Mouse (Mus musculus) forebrain, postnatal 0 days (tissue): ENCODE data around the gene Rhod. TPM values are rescaled to one million over a fixed set of nuclear protein-coding genes. Genes with fewer than 3 reads are reported as not detected.
"Not testable (repeated sequence)": the region's sequence is repeated elsewhere in the genome, so short reads cannot be mapped to it uniquely, and the experiment has no call there.

Experiments
- ATAC-seq: fragments of 200-750 bp; cut with Nextera tagmentation; 2 replicates; pipeline ENCODE4 v1.8.0; 2017; ENCODE audit warnings: mild to moderate bottlenecking, moderate library complexity
- DNase-seq: peaks from one replicate; pipeline ENCODE4 v3.0.0-alpha.2; 2015
- H3K27ac ChIP-seq: fragments of 300-500 bp; sonication (generic); 2 replicates; pipeline ENCODE4 v1.5.1; 2014; ENCODE audit warnings: low read depth, mild to moderate bottlenecking, antibody characterized with exemption, low read length, moderate library complexity, mixed read lengths
- H3K27me3 ChIP-seq: fragments of 300-500 bp; sonication (generic); 2 replicates; pipeline ENCODE4 v1.6.1; 2014; ENCODE audit warnings: mild to moderate bottlenecking, low read length, mixed read lengths; ENCODE audit not compliant: insufficient read depth
- H3K36me3 ChIP-seq: fragments of 300-500 bp; sonication (generic); 2 replicates; pipeline ENCODE4 v1.6.1; 2014; ENCODE audit warnings: mild to moderate bottlenecking, moderate library complexity; ENCODE audit not compliant: insufficient read depth
- H3K4me1 ChIP-seq: fragments of 300-500 bp; sonication (generic); 2 replicates; pipeline ENCODE4 v1.6.1; 2014; ENCODE audit warnings: antibody characterized with exemption; ENCODE audit not compliant: insufficient read depth
- H3K4me2 ChIP-seq: fragments of 300-500 bp; sonication (generic); 2 replicates; pipeline ENCODE4 v1.6.1; 2014; ENCODE audit warnings: low read depth, mild to moderate bottlenecking, moderate library complexity
- H3K4me3 ChIP-seq: fragments of 300-500 bp; sonication (generic); 2 replicates; pipeline ENCODE4 v1.5.1; 2014; ENCODE audit warnings: low read depth, low read length, mixed read lengths
- H3K9ac ChIP-seq: fragments of 300-500 bp; sonication (generic); 2 replicates; pipeline ENCODE4 v1.6.1; 2014; ENCODE audit warnings: mild to moderate bottlenecking
- H3K9me3 ChIP-seq: fragments of 300-500 bp; sonication (generic); 2 replicates; pipeline ENCODE4 v1.6.1; 2016; ENCODE audit warnings: low read length
- CTCF ChIP-seq: sonication (generic); IDR thresholded peaks from 2 replicates; pipeline ENCODE4 v1.5.1; 2016; ENCODE audit warnings: antibody characterized with exemption, control low read depth, low read depth
- WGBS: fragments of 180-500 bp; shearing (Covaris S2); extraction: QIAGEN DNeasy Blood & Tissue Kit; methylation state at CpG from one replicate; pipeline ENCODE4 v1.1.7; 2014; 5-methylcytosine and 5-hydroxymethylcytosine counted together
- polyA plus RNA-seq: library from polyadenylated mRNA; unstranded; fragments of >200 nt; fragmentation: Nextera tagmentation; extraction: Ambion mirVana; gene quantifications from 2 replicates; pipeline ENCODE4 v1.2.1, GENCODE M21; 2015
- total RNA-seq: library from RNA; depleted of rRNA; stranded (reverse); fragments of >200 nt; gene quantifications from 2 replicates; pipeline ENCODE4 v1.2.3, GENCODE M21; 2014

Rhod gene
- total and polyA plus RNA-seq, 2 experiments from 2014 or later = 3.6 to 4.3 TPM

GRCm38 (mm10) chr19:4464666-4465065, 25.4 kb upstream of the Rhod start:
- Histone ChIP-seq H3K4me2 (no peak overlapping the region), H3K27ac (no peak overlapping the region), H3K9me3 (no peaks in the 10 kb centered on the region), H3K4me1 (no peaks in the 10 kb centered on the region), H3K27me3 (no peaks in the 10 kb centered on the region), H3K36me3 (no peaks in the 10 kb centered on the region), H3K9ac (no peak overlapping the region), H3K4me3 (no peak overlapping the region)
- ATAC-seq (no peak), DNase-seq (no peak)
- no peak for TF ChIP-seq CTCF
- WGBS = 83% methylated on average over 4 of the region's 4 CpGs

- no peak for TF ChIP-seq CTCF
- no peaks in the 10 kb centered on the region for H3K27me3 ChIP-seq
- no peak overlapping the region for H3K4me2 ChIP-seq
- H3K9me3 ChIP-seq = no peaks in the 10 kb centered on the region
- H3K9ac ChIP-seq = no peak overlapping the region
- H3K27ac ChIP-seq = no peak overlapping the region
- ATAC-seq (no peak), DNase-seq (no peak)
- no peaks in the 10 kb centered on the region for H3K36me3 ChIP-seq
- no peak overlapping the region for H3K4me3 ChIP-seq
- 88% methylated on average over 8 of the region's 8 CpGs for WGBS
- H3K4me1 ChIP-seq = no peaks in the 10 kb centered on the region
Measured at GRCm38 (mm10) chr19:4461981-4462380, 22.7 kb upstream of the Rhod start.

GRCm38 (mm10) chr19:4456227-4456626, 17.0 kb upstream of the Rhod start:
- Histone ChIP-seq H3K27me3 (no peaks in the 10 kb centered on the region), H3K27ac (no peak overlapping the region), H3K36me3 (no peaks in the 10 kb centered on the region), H3K4me3 (no peak overlapping the region), H3K4me2 (no peak overlapping the region), H3K4me1 (no peaks in the 10 kb centered on the region), H3K9ac (no peak overlapping the region), H3K9me3 (no peaks in the 10 kb centered on the region)
- peak; percentile 61 for TF ChIP-seq CTCF
- ATAC-seq = no peak
- DNase-seq = peak; percentile 24
- 9% methylated on average over 11 of the region's 11 CpGs for WGBS

GRCm38 (mm10) chr19:4455071-4455800, 16.0 kb upstream of the Rhod start:
- H3K36me3 ChIP-seq = no peaks in the 10 kb centered on the region
- H3K27ac ChIP-seq = no peak overlapping the region
- no peaks in the 10 kb centered on the region for H3K27me3 ChIP-seq
- H3K4me2 ChIP-seq = no peak overlapping the region
- no peak overlapping the region for H3K4me3 ChIP-seq
- no peaks in the 10 kb centered on the region for H3K4me1 ChIP-seq
- ATAC-seq (no peak), DNase-seq (no peak)
- 79% methylated on average over 15 of the region's 15 CpGs for WGBS
- no peak for TF ChIP-seq CTCF
- H3K9ac ChIP-seq = no peak overlapping the region
- H3K9me3 ChIP-seq = no peaks in the 10 kb centered on the region

DNA sequence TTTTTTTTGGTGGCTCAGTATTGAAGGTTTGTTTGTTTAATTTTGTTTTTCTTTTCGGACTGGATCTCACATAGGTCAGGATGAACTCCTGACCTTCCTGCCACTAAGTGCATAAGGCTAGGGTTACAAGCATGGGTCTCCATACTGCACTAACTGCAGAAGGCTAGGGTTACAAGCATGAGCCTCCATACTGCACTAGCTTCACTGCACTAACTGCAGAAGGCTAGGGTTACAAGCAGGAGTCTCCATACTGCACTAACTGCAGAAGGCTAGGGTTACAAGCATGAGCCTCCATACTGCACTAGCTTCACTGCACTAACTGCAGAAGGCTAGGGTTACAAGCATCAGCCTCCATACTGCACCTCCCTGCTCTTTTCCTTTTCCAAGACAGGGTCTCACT, 14.8 kb upstream of the Rhod start:
- WGBS = 88% methylated on average over 1 of the region's 1 CpGs
- H3K36me3 ChIP-seq = not testable (repeated sequence)

GRCm38 (mm10) chr19:4452525-4452924, 13.3 kb upstream of the Rhod start:
- ATAC-seq (no peak), DNase-seq (peak; percentile 36)
- 31% methylated on average over 4 of the region's 4 CpGs for WGBS
- H3K27ac ChIP-seq = no peak overlapping the region
- no peaks in the 10 kb centered on the region for H3K36me3 ChIP-seq
- H3K4me1 ChIP-seq = no peaks in the 10 kb centered on the region
- H3K4me3 ChIP-seq = no peak overlapping the region
- H3K9me3 ChIP-seq = no peaks in the 10 kb centered on the region
- TF ChIP-seq CTCF = no peak
- H3K4me2 ChIP-seq = no peak overlapping the region
- H3K27me3 ChIP-seq = no peaks in the 10 kb centered on the region
- no peak overlapping the region for H3K9ac ChIP-seq

More for the DNA sequence above, 14.8 kb upstream of the Rhod start:
- not testable (repeated sequence) for DNase-seq, H3K4me1 ChIP-seq, H3K9me3 ChIP-seq, ATAC-seq, H3K4me3 ChIP-seq, H3K27ac ChIP-seq, H3K9ac ChIP-seq, H3K4me2 ChIP-seq, H3K27me3 ChIP-seq

DNA sequence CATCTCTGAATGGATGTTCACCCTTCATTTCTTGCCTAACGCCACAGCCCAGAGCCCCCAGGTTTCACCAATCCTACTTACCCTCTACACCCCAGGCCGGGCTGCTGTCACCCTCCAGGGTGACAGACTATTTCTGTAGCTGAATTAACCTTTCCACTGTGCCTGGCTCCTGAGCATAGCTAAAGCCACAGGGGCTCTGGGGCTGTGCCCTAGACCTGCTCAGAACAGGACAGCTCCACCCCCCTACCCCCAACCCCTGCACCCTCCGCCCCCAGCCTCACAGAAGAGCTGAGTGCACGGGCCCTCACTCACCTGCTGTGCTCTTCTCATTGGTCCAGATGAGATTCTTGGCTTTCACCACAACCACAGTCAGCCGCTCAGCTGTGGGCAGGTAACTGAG, 12.7 kb upstream of the Rhod start:
- DNase-seq = no peak
- H3K4me1 ChIP-seq = no peaks in the 10 kb centered on the region
- H3K4me2 ChIP-seq = no peak overlapping the region
- H3K27me3 ChIP-seq = no peaks in the 10 kb centered on the region
- H3K9ac ChIP-seq = no peak overlapping the region
- 18% methylated on average over 5 of the region's 5 CpGs for WGBS
- TF ChIP-seq CTCF = no peak
- no peak overlapping the region for H3K27ac ChIP-seq
- no peaks in the 10 kb centered on the region for H3K36me3 ChIP-seq
- no peak overlapping the region for H3K4me3 ChIP-seq
- no peak for ATAC-seq
- no peaks in the 10 kb centered on the region for H3K9me3 ChIP-seq
